Mouse (Mus musculus) right cerebral cortex, postnatal 36 days (tissue): ENCODE data around the gene Zfp644.
"Not testable (repeated sequence)": the region's sequence is repeated elsewhere in the genome, so short reads cannot be mapped to it uniquely, and the experiment has no call there.

Source experiments
- DNase-seq, 2 experiments: peaks; one replicate each; pipeline ENCODE4 v3.0.0; 2022; ENCODE audit warnings: low spot score in 2 of 2, mixed read lengths in 1 of 2

The Zfp644 gene

GRCm38 (mm10) chr5:106696396-106697337, at the start of gene Zfp644:
Gene Zfp644 (minus strand): TSS chr5:106697287.
- DNase-seq = peak; percentile 84 to 87

- no peak for DNase-seq
Measured at GRCm38 (mm10) chr5:106739716-106740115, 42.6 kb upstream of the Zfp644 start.

- DNase-seq = no peak
Measured at GRCm38 (mm10) chr5:106723487-106723886, 26.4 kb upstream of the Zfp644 start.

GRCm38 (mm10) chr5:106722771-106723170, 25.7 kb upstream of the Zfp644 start:
- DNase-seq = no peak

GRCm38 (mm10) chr5:106711870-106712277, 14.8 kb upstream of the Zfp644 start:
- no peak for DNase-seq

- DNase-seq = no peak
Measured at GRCm38 (mm10) chr5:106711220-106711726, 14.2 kb upstream of the Zfp644 start.

- DNase-seq = no peak
Measured at GRCm38 (mm10) chr5:106710611-106711010, 13.5 kb upstream of the Zfp644 start.

GRCm38 (mm10) chr5:106710085-106710409, 13.0 kb upstream of the Zfp644 start:
- no peak for DNase-seq

- DNase-seq = no peak
Measured at GRCm38 (mm10) chr5:106709388-106710084, 12.4 kb upstream of the Zfp644 start.

- no peak for DNase-seq
Measured at GRCm38 (mm10) chr5:106706363-106706762, 9.3 kb upstream of the Zfp644 start.

- no peak for DNase-seq
Measured at GRCm38 (mm10) chr5:106705162-106705561, 8.1 kb upstream of the Zfp644 start.

- peak; percentile 38 to 46 for DNase-seq
Measured at GRCm38 (mm10) chr5:106695681-106696395, 1.2 kb downstream of the Zfp644 start.

- no peak for DNase-seq
Measured at GRCm38 (mm10) chr5:106695141-106695540, 1.9 kb downstream of the Zfp644 start.

GRCm38 (mm10) chr5:106694683-106695082, 2.4 kb downstream of the Zfp644 start:
- DNase-seq = no peak

- DNase-seq = no peak
Measured at GRCm38 (mm10) chr5:106693034-106693433, 4.1 kb downstream of the Zfp644 start.

- DNase-seq = no peak
Measured at GRCm38 (mm10) chr5:106680636-106681458, 16.2 kb downstream of the Zfp644 start.

- no peak for DNase-seq
Measured at GRCm38 (mm10) chr5:106679659-106680058, 17.4 kb downstream of the Zfp644 start.

- not testable (repeated sequence) for DNase-seq
Measured at GRCm38 (mm10) chr5:106678823-106679222, 18.3 kb downstream of the Zfp644 start.

- DNase-seq = no peak
Measured at GRCm38 (mm10) chr5:106676784-106677183, 20.3 kb downstream of the Zfp644 start.

- no peak for DNase-seq
Measured at GRCm38 (mm10) chr5:106672597-106672996, 24.5 kb downstream of the Zfp644 start.

- DNase-seq = no peak
Measured at GRCm38 (mm10) chr5:106671893-106672292, 25.2 kb downstream of the Zfp644 start.
